Mouse (Mus musculus): ENCODE data around the gene Hemgn. TPM values are rescaled to one million over a fixed set of nuclear protein-coding genes. Genes with fewer than 3 reads are reported as not detected.

Gene Hemgn
- polyA plus RNA-seq, 1 experiment from 2014 or later: 0.13 TPM

Other genes with a start within 250 kb of the Hemgn start
- 23.5 and 25.8 TPM in 2 replicates for gene Xpa, start 217.2 kb downstream of the Hemgn start, polyA plus RNA-seq (2015; fragmentation: Nextera tagmentation; extraction: Ambion mirVana)
- gene Foxe1, start 69.9 kb downstream of the Hemgn start, polyA plus RNA-seq (2015; fragmentation: Nextera tagmentation; extraction: Ambion mirVana): not detected in 2 replicates
- gene Trmo, start 24.1 kb downstream of the Hemgn start, polyA plus RNA-seq (2015; fragmentation: Nextera tagmentation; extraction: Ambion mirVana): 8.8 TPM in 2 replicates
- gene Anp32b, start 37.4 kb upstream of the Hemgn start, polyA plus RNA-seq (2015; fragmentation: Nextera tagmentation; extraction: Ambion mirVana): 72.5 and 82.4 TPM in 2 replicates
- 73.7 and 77.1 TPM in 2 replicates for gene Nans, start 75.7 kb upstream of the Hemgn start, polyA plus RNA-seq (2015; fragmentation: Nextera tagmentation; extraction: Ambion mirVana)
- gene Trim14, start 122.6 kb upstream of the Hemgn start, polyA plus RNA-seq (2015; fragmentation: Nextera tagmentation; extraction: Ambion mirVana): 0.85 and 1.2 TPM in 2 replicates
- 7.9 and 10.2 TPM in 2 replicates for gene Coro2a, start 188.7 kb upstream of the Hemgn start, polyA plus RNA-seq (2015; fragmentation: Nextera tagmentation; extraction: Ambion mirVana)
- gene Tbc1d2, start 236.7 kb upstream of the Hemgn start, polyA plus RNA-seq (2015; fragmentation: Nextera tagmentation; extraction: Ambion mirVana): 1.1 and 1.3 TPM in 2 replicates

Data from hindbrain, embryonic 16.5 days (tissue).